Mouse (Mus musculus): ENCODE results near the gene Adpgk. TPM values are rescaled to one million over a fixed set of nuclear protein-coding genes. Genes with fewer than 3 reads are reported as not detected.

Adpgk gene
- polyA plus RNA-seq, 1 experiment from 2014 or later: 39.2 TPM

Other genes with a start within 250 kb of the Adpgk start
- gene Bbs4, start 62.0 kb downstream of the Adpgk start, polyA plus RNA-seq (2014; fragmentation: Nextera tagmentation; extraction: Ambion mirVana): 19.8 and 22.3 TPM in 2 replicates
- gene Arih1, start 195.1 kb downstream of the Adpgk start, polyA plus RNA-seq (2014; fragmentation: Nextera tagmentation; extraction: Ambion mirVana): 22.8 and 27.1 TPM in 2 replicates
- 44.2 and 44.5 TPM in 2 replicates for gene Hexa, start 248.0 kb downstream of the Adpgk start, polyA plus RNA-seq (2014; fragmentation: Nextera tagmentation; extraction: Ambion mirVana)
- gene Tmem202, start 248.3 kb downstream of the Adpgk start, polyA plus RNA-seq (2014; fragmentation: Nextera tagmentation; extraction: Ambion mirVana): not detected in 2 replicates